Mouse (Mus musculus): ENCODE measurements around the gene Mycbp. TPM values are rescaled to one million over a fixed set of nuclear protein-coding genes. Genes with fewer than 3 reads are reported as not detected.

Gene Mycbp
- polyA plus RNA-seq (2017; shearing (Covaris generic)) = 10 to 100 TPM in 2 of 3 experiments, 1 to 10 TPM in 1; 9.4 to 37.5 (median 17.5) TPM

- ATAC-seq = peak; percentile 99
Observed at GRCm38 (mm10) chr4:123904333-123905125, at the start of gene Mycbp. Gene Mycbp, plus strand, starts transcription at chr4:123904832.

- no peak for ATAC-seq
Observed at GRCm38 (mm10) chr4:123856888-123857287, 47.7 kb upstream of the Mycbp start.

GRCm38 (mm10) chr4:123858090-123858489 is 46.5 kb upstream of the Mycbp start:
- no peak for ATAC-seq

GRCm38 (mm10) chr4:123859379-123859778 is 45.3 kb upstream of the Mycbp start, which contains the start of gene 4933427I04Rik:
Gene 4933427I04Rik, plus strand, starts transcription at chr4:123859679.
- ATAC-seq = no peak

DNA sequence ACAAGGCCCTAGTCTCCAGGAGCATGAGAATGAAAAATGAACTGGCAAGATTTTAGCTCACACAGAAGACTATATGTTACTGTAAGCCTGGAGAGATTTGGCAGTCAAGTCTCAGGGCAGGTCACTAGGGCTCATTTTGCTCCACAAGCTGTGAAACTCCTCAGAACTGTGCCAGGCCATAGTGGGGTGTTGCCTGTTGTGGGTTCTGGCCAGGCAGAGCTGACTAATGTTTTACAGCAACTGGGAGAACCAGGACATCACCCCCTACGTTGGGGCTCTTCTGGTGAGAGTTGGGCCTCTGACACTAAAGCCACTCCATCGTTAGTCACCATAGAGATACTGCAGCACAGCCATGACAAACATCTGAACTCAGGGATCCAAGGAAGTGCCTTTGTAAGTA is 44.8 kb upstream of the Mycbp start:
- ATAC-seq = no peak

- ATAC-seq = no peak
Observed at GRCm38 (mm10) chr4:123860621-123861020, 44.0 kb upstream of the Mycbp start.

DNA sequence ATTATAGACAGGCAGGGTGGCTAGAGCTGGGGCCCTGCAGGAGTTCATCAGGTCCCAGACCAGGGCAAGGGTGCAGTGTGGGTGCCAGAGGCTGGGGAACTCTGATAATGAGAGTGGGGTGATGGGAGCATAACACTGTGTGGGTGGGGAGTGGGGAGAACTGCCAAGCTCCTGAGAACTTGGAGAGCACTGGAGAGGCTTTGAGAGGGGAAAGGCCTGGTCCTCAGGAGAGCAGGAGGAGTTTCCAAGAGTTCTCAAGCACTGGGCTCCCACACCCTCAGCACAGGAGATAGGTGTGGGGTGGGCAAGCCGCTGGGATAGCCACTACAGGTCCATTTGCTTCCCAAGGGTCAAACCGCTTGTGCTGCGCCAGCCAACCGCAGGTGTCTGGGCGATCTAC is 10.9 kb upstream of the Mycbp start:
- ATAC-seq = no peak

DNA sequence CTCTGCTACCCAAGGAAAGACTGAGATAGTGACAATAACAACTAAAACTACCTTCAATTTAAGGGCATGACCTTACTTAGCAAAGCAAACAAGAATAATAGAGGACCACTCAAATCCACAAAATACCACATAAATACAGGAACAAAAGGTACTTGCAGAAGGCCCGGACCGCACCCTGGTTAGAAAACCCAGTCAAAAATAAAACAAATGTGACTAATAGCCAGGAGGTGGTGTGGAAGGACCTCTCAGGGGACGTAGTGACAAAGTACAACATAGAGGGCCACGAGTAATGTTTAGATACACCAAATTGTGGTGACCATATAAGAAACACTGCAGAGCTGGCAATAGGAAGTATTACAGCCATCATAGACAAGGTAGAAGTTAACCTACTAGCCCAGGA is 10.3 kb upstream of the Mycbp start:
- no peak for ATAC-seq

DNA sequence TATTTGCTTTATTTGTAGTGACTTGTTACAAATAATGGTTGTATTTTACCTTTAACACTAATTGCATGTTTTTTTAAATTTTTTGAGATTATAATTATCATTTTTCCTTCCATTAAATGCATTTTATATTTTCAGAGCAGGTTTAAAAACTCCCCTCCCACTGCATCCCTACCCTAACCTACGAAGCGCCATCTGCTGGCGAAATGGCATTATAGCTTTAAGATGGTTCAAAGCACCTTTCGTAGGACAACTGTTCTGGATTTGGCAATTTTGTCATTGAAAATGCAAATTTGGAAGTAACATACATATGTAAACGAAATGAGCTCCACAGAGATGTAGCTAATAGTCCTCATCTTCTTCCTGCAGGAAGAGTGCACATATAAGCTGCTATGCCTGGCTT is 5.9 kb upstream of the Mycbp start:
- ATAC-seq = peak; percentile 65

- ATAC-seq = no peak
Observed at GRCm38 (mm10) chr4:123903432-123903831, 1.2 kb upstream of the Mycbp start.

- no peak for ATAC-seq
Observed at GRCm38 (mm10) chr4:123905126-123905668, 565 bp downstream of the Mycbp start.

GRCm38 (mm10) chr4:123911503-123911902 is 6.9 kb downstream of the Mycbp start:
- no peak for ATAC-seq

GRCm38 (mm10) chr4:123912431-123912830 is 7.8 kb downstream of the Mycbp start:
- no peak for ATAC-seq

- peak; percentile 98 for ATAC-seq
Observed at GRCm38 (mm10) chr4:123916748-123917547, 12.3 kb downstream of the Mycbp start, which contains the start of gene Rragc. Gene Rragc, plus strand, starts transcription at chr4:123917446.

DNA sequence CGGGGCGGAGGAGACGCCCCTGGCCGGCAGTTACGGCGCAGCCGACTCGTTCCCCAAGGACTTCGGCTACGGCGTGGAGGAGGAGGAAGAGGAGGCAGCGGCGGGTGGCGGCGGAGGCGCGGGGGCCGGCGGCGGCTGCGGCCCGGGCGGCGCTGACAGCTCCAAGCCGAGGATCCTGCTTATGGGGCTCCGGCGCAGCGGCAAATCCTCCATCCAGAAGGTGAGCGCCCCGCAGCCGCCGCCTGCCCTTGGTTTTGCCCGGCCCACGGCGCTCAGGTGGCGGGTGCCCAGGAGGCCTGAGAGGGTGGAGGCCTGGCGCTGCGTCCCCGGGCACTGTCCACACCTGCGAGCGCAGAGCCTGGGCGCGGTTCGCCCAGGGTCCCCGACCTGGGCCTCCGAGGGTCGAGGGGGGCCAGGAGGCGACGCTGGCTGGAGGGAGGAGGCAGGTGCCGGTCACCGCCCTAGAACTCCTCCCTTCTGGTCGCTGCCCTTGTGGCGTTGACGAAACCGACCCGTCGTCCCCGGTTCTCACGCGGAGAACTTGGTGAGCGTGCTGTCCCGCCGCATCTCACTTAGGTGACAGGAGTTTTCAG is 13.0 kb downstream of the Mycbp start, which contains the start of gene 4930535I16Rik:
Gene 4930535I16Rik, minus strand, starts transcription at position 475 of the 593 bp plus-strand sequence.
- peak; percentile 43 for ATAC-seq

DNA sequence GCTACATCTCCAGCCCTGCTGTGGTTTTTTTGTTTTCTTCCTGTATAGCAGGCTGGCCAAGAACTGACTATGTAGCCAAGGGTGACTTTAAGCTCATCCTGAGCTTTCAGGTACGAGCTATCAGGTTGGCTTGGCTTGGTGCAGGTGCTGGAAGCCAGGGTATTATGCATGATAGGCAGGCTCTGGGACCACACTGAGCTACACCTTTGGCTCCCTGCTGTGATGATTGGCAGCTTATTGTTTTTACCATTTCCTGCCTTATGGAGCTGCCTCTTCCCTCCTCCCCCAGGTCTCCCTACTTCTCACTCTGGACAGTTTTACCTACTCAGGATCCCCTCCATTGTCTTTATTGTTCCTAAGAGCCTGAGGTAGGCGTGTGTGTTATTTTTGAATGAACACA is 14.2 kb downstream of the Mycbp start:
- ATAC-seq = no peak

GRCm38 (mm10) chr4:123921055-123921565 is 16.5 kb downstream of the Mycbp start:
- ATAC-seq = no peak

- no peak for ATAC-seq
Observed at GRCm38 (mm10) chr4:123927961-123928360, 23.3 kb downstream of the Mycbp start.

GRCm38 (mm10) chr4:123929994-123930393 is 25.4 kb downstream of the Mycbp start:
- no peak for ATAC-seq

DNA sequence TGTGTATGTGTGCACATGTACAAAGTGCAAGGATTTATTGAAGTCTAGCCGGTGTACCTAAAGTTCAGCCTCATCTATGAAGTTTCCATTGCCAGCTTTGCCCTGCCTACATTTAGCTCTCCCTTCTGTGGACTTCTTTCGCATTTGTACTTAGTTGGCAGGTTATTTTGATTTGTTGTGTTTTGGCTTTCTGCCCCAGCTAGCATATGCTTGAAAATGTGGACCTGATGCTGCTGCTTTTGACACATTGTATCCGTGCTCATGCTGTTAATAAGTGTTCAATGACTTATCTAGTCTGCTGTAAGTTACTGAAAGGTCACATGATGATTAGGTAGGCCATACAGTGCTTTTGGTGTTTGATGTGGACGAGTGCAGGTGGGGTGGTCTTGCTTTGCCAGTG is 29.7 kb downstream of the Mycbp start:
- ATAC-seq = no peak

GRCm38 (mm10) chr4:123936059-123936458 is 31.4 kb downstream of the Mycbp start:
- ATAC-seq = no peak

GRCm38 (mm10) chr4:123939838-123940237 is 35.2 kb downstream of the Mycbp start:
- ATAC-seq = peak; percentile 50

Measured in inflammation-experienced regulatory T-cells, adult 6 months (primary cell).